Mouse (Mus musculus) neural tube, embryonic 14.5 days (tissue): Measurements from ENCODE around the gene Tuba4a. TPM values are rescaled to one million over a fixed set of nuclear protein-coding genes. Genes with fewer than 3 reads are reported as not detected.
"Not testable (repeated sequence)": the region's sequence is repeated elsewhere in the genome, so short reads cannot be mapped to it uniquely, and the experiment has no call there.

Experiments
- ATAC-seq: fragments of 200-750 bp; cut with Nextera tagmentation; 2 replicates; pipeline ENCODE4 v1.8.0; 2017; ENCODE audit warnings: low read depth, mild to moderate bottlenecking, moderate TSS enrichment, moderate library complexity
- H3K27ac ChIP-seq: fragments of 300-500 bp; sonication (generic); 2 replicates; pipeline ENCODE4 v1.5.1; 2014; ENCODE audit warnings: low read depth, mild to moderate bottlenecking, control low read depth, low read length, moderate library complexity, mixed read lengths
- H3K27me3 ChIP-seq: fragments of 300-500 bp; sonication (generic); 2 replicates; pipeline ENCODE4 v1.6.1; 2014; ENCODE audit warnings: low read length; ENCODE audit not compliant: control insufficient read depth, insufficient read depth
- H3K36me3 ChIP-seq: fragments of 300-500 bp; sonication (generic); 2 replicates; pipeline ENCODE4 v1.6.1; 2014; ENCODE audit warnings: low read length, mixed read lengths; ENCODE audit not compliant: control insufficient read depth, insufficient read depth
- H3K4me1 ChIP-seq: fragments of 300-500 bp; sonication (generic); 2 replicates; pipeline ENCODE4 v1.6.1; 2014; ENCODE audit warnings: low read length; ENCODE audit not compliant: control insufficient read depth, insufficient read depth
- H3K4me2 ChIP-seq: fragments of 300-500 bp; sonication (generic); 2 replicates; pipeline ENCODE4 v1.6.1; 2014; ENCODE audit warnings: mild to moderate bottlenecking, low read depth, low read length, control low read depth
- H3K4me3 ChIP-seq: fragments of 300-500 bp; sonication (generic); 2 replicates; pipeline ENCODE4 v1.5.1; 2014; ENCODE audit warnings: low read depth, low read length, control low read depth, mixed read lengths
- H3K9ac ChIP-seq: fragments of 300-500 bp; sonication (generic); replicated peaks from 2 replicates; pipeline ENCODE4 v1.6.1; 2014; ENCODE audit warnings: low read depth, mild to moderate bottlenecking, control low read depth, low read length, mixed read lengths
- H3K9me3 ChIP-seq: fragments of 300-500 bp; sonication (generic); 2 replicates; pipeline ENCODE4 v1.6.1; 2016; ENCODE audit warnings: low read length; ENCODE audit not compliant: control insufficient read depth
- WGBS: fragments of 180-500 bp; shearing (Covaris S2); extraction: QIAGEN DNeasy Blood & Tissue Kit; methylation state at CpG from one replicate; pipeline ENCODE4 v1.1.7; 2014; 5-methylcytosine and 5-hydroxymethylcytosine counted together
- polyA plus RNA-seq: library from polyadenylated mRNA; unstranded; fragments of >200 nt; fragmentation: Nextera tagmentation; extraction: Ambion mirVana; gene quantifications from 2 replicates; pipeline ENCODE4 v1.2.1, GENCODE M21; 2014

Tuba4a gene
- polyA plus RNA-seq, 1 experiment from 2014 or later: 20.6 TPM

GRCm38 (mm10) chr1:75239591-75239990 lies 19.9 kb upstream of the Tuba4a start:
- Histone ChIP-seq H3K4me2 (no peak overlapping the region), H3K27me3 (no peaks in the 10 kb centered on the region), H3K9me3 (no peaks in the 10 kb centered on the region), H3K9ac (no peak overlapping the region), H3K27ac (no peak overlapping the region), H3K4me3 (no peak overlapping the region), H3K36me3 (peaks cover 6% of the 10 kb centered on the region; the same call in 1 of the 2 replicates), H3K4me1 (0 out of 2 replicates have a peak, but pooled peaks cover 3% of the 10 kb centered on the region)
- ATAC-seq: no peak
- 90% methylated on average over 10 of the region's 10 CpGs for WGBS

GRCm38 (mm10) chr1:75236117-75237050 lies 16.7 kb upstream of the Tuba4a start, which contains the start of gene Dnajb2:
Gene Dnajb2, plus strand, starts transcription at chr1:75236406.
- Histone ChIP-seq H3K27ac (peak within 1 kb of the TSS; percentile 86), H3K9ac (peak within 1 kb of the TSS; percentile 87), H3K27me3 (no peaks in the 10 kb centered on the region), H3K4me1 (0 out of 2 replicates have a peak, but pooled peaks cover 3% of the 10 kb centered on the region), H3K4me2 (peak within 1 kb of the TSS; percentile 91), H3K36me3 (no peaks in the 10 kb centered on the region; the same call in 1 of the 2 replicates), H3K4me3 (peak within 1 kb of the TSS; percentile 70), H3K9me3 (no peaks in the 10 kb centered on the region)
- under 1% methylated on average over 61 of the region's 64 CpGs for WGBS
- ATAC-seq: peak; percentile 88

- Histone ChIP-seq H3K4me2 (no peak overlapping the region), H3K4me3 (no peak overlapping the region), H3K27me3 (no peaks in the 10 kb centered on the region), H3K4me1 (0 out of 2 replicates have a peak, but pooled peaks cover 3% of the 10 kb centered on the region), H3K27ac (no peak overlapping the region), H3K9ac (no peak overlapping the region), H3K36me3 (no peaks in the 10 kb centered on the region), H3K9me3 (no peaks in the 10 kb centered on the region)
- 2% methylated on average over 8 of the region's 8 CpGs for WGBS
- peak; percentile 66; the same call in 1 of the 2 replicates for ATAC-seq
These were observed 14.9 kb upstream of the Tuba4a start for GRCm38 (mm10) chr1:75234606-75235005.

- H3K27ac ChIP-seq, H3K4me3 ChIP-seq, H3K9ac ChIP-seq, H3K4me1 ChIP-seq, H3K36me3 ChIP-seq, H3K4me2 ChIP-seq, ATAC-seq, H3K9me3 ChIP-seq, H3K27me3 ChIP-seq: not testable (repeated sequence)
- 65% methylated on average over 4 of the region's 4 CpGs for WGBS
These were observed 12.8 kb upstream of the Tuba4a start for GRCm38 (mm10) chr1:75232489-75232888.

DNA sequence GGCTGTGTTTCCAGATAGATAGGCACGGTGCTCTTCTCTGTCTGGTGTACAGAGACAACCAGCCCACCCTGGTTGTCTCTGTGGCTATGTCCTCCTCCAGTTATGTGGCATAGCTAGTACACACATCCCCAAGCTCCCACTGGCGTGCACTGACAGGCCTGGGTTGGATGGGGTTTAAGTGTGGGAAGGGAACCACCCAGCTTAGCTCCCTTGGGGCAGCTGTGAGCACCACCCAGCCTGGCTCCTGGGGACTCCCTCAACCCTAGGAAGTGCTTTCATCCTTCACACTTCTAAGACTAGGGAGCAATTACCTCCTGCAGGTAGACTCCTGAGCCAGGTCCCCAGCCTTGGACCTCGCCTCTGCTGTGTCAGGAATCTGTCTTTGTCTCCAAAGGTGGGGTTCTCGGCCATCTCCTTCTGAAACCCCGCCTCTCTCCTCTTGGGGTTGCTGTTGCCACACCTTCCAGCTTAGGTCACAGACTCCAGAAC lies 12.0 kb upstream of the Tuba4a start, which contains the start of gene A630095N17Rik:
TSS of gene A630095N17Rik (minus strand) at position 439 of the 489 bp plus-strand sequence.
- H3K27me3 ChIP-seq: no peaks in the 10 kb centered on the region
- no peak within 1 kb of the TSS for H3K9ac ChIP-seq
- H3K27ac ChIP-seq: no peak within 1 kb of the TSS
- WGBS: 67% methylated on average over 5 of the region's 5 CpGs
- no peaks in the 10 kb centered on the region for H3K9me3 ChIP-seq
- no peak for ATAC-seq
- no peaks in the 10 kb centered on the region for H3K4me1 ChIP-seq
- H3K36me3 ChIP-seq: no peaks in the 10 kb centered on the region
- H3K4me3 ChIP-seq: no peak within 1 kb of the TSS
- no peak within 1 kb of the TSS for H3K4me2 ChIP-seq

DNA sequence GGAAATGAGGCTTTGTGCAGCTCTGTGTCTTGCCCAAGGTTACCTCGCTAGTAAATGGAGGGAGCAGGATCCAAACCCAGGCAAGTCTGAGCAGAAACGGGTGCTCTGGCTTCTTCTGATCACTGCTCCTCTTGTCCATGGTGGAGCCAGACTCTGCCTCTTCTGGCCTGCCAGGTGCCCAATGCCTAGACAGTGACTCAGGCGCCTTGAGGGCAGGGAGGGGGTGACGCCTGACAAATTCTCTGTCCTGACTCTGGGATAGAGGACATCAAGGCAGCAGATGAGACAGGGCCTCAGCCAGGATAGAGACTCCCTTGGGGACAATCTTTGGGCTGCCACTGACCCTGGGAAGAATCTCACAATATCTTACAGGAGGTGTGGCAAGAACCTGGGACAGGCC lies 11.6 kb upstream of the Tuba4a start:
- Histone ChIP-seq H3K9ac (no peak overlapping the region), H3K4me3 (no peak overlapping the region), H3K9me3 (no peaks in the 10 kb centered on the region), H3K36me3 (no peaks in the 10 kb centered on the region), H3K27me3 (no peaks in the 10 kb centered on the region), H3K4me1 (no peaks in the 10 kb centered on the region), H3K4me2 (no peak overlapping the region), H3K27ac (no peak overlapping the region)
- 76% methylated on average over 4 of the region's 4 CpGs for WGBS
- no peak for ATAC-seq

DNA sequence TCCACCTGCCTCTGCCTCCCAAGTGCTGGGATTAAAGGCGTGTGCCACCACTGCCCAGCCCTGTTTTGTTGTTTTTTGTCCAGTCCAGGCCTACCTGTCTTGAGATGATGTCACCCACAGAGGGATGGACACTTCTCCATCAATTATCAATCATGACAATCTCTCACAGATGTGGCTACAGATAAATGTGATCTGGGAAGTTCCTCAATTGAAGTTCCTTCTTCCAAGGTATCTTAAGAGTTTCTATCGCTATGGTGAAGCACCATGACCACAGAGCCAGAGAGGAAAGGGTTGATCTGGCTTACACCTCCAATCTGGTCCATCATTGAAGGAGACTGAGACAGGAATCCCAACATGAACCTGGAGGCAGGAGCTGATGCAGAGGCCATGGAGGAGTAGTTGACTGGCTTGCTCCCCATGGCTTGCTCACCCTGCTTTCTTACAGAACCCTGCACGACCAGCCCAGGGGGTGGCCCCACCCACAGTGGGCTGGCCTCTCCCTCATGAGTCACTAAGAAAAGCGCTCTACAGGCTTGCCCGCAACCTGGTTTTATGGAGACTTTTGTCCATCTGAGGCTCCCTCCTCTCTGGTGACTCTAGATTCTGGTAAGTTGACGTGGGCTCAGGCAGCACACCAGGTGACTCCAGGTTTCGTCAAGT lies 10.8 kb upstream of the Tuba4a start:
- WGBS: 69% methylated on average over 7 of the region's 7 CpGs
- no peaks in the 10 kb centered on the region for H3K9me3 ChIP-seq
- H3K4me1 ChIP-seq: no peaks in the 10 kb centered on the region
- ATAC-seq: no peak
- no peak overlapping the region for H3K4me2 ChIP-seq
- no peak overlapping the region for H3K4me3 ChIP-seq
- no peaks in the 10 kb centered on the region for H3K36me3 ChIP-seq
- no peaks in the 10 kb centered on the region for H3K27me3 ChIP-seq
- H3K27ac ChIP-seq: no peak overlapping the region
- no peak overlapping the region for H3K9ac ChIP-seq

- Histone ChIP-seq H3K4me3 (no peak overlapping the region), H3K9ac (no peak overlapping the region), H3K4me2 (no peak overlapping the region), H3K36me3 (no peaks in the 10 kb centered on the region), H3K4me1 (no peaks in the 10 kb centered on the region), H3K27me3 (no peaks in the 10 kb centered on the region), H3K9me3 (no peaks in the 10 kb centered on the region), H3K27ac (no peak overlapping the region)
- ATAC-seq: no peak
- WGBS: 78% methylated on average over 4 of the region's 4 CpGs
These were observed 9.5 kb upstream of the Tuba4a start for GRCm38 (mm10) chr1:75229158-75229557.
